Mouse (Mus musculus): Measurements from ENCODE around the gene Pik3cb. TPM values are rescaled to one million over a fixed set of nuclear protein-coding genes. Genes with fewer than 3 reads are reported as not detected.

The Pik3cb gene
- polyA plus RNA-seq, 1 experiment = 11.0 TPM

DNA sequence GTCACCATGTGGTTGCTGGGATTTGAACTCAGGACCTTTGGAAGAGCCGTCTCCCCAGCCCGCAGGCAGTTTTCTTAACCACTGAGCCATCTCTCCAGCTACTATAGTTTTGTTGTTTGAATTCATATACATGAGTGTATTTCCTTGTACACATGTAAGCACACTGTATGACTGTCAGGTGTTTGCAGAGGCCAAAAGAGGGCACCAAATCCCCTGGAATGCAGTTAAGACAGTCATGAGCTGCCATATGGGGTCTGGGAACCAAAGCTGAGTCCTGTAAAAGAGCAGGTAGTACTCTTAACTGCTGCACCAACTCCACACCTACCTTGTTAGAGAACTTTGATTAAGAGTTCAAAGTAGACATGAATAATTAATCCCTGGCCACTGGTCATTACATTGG, 59.8 kb downstream of the Pik3cb start:
- Histone ChIP-seq H3K4me3 (ENCODE audit: insufficient read depth, low read depth, low read length) (no peak overlapping the region), H3K27ac (replicated peaks; ENCODE audit: low read depth, low read length) (no peak overlapping the region), H3K4me1 (ENCODE audit: control insufficient read depth, insufficient read depth, insufficient read length, low read length) (no peaks in the 10 kb centered on the region)

DNA sequence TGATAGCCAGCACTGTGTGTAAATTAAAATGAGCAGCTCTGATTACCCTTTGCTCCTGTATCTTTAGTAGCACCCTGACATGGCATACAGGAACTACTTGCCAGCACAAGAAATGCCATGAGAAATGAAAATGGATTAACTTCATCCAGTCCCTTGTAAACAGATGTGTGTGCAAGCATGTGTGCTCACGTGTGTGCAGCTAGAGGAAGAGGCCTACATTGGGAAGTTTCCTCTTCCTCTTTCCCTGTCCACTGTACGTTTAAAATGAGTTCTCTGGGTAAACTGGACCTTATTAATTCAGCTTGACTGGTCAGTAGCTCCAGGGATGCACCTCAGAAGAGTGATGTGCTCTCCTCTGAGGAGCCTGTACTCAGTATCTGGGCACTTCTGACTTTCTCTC, 66.0 kb downstream of the Pik3cb start:
- Histone ChIP-seq H3K27ac (replicated peaks; ENCODE audit: low read depth, low read length) (no peak overlapping the region), H3K4me1 (ENCODE audit: control insufficient read depth, insufficient read depth, insufficient read length, low read length) (no peaks in the 10 kb centered on the region), H3K4me3 (ENCODE audit: insufficient read depth, low read depth, low read length) (no peak overlapping the region)

DNA sequence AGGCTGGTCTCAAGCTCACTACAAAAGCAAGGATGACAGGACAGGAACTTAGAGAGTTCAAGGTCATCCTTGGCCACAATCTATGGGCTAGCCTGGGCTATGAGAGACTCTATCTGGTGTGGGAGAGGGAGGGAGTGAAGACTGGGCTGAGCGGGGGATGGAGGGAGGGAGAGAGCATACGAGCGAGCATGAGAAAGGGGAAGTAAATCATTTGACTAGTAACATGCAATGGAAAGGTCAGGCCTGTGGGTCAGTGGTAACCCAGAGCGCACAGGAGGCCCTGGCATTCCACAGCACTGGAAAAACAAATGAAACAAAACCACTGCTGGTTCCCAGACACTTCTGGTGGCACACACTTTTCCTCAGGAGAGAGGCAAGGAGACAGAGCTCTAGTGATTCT, 67.9 kb downstream of the Pik3cb start:
- Histone ChIP-seq H3K4me3 (ENCODE audit: insufficient read depth, low read depth, low read length) (no peak overlapping the region), H3K4me1 (ENCODE audit: control insufficient read depth, insufficient read depth, insufficient read length, low read length) (no peaks in the 10 kb centered on the region), H3K27ac (replicated peaks; ENCODE audit: low read depth, low read length) (no peak overlapping the region)

DNA sequence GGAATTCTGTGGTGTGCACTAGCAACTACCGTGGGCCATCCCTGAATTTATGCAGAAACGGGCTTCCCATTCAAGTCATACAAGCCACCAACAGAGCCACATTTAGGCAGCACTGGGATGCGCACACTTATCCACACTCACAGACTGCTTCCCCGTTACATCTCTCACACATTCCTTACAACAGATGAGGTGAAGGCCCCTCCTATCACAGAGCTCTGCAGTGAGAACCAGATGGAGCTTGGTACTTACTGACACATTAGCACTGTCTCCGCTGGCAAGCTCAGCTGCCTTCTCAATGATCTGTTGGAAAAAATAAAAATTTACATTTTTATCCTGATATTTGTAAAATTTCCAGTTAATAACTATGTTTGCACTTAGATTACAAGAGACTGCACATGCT, 75.1 kb downstream of the Pik3cb start:
- Histone ChIP-seq H3K4me3 (ENCODE audit: insufficient read depth, low read depth, low read length) (no peak overlapping the region), H3K27ac (replicated peaks; ENCODE audit: low read depth, low read length) (no peak overlapping the region), H3K4me1 (ENCODE audit: control insufficient read depth, insufficient read depth, insufficient read length, low read length) (no peaks in the 10 kb centered on the region)

DNA sequence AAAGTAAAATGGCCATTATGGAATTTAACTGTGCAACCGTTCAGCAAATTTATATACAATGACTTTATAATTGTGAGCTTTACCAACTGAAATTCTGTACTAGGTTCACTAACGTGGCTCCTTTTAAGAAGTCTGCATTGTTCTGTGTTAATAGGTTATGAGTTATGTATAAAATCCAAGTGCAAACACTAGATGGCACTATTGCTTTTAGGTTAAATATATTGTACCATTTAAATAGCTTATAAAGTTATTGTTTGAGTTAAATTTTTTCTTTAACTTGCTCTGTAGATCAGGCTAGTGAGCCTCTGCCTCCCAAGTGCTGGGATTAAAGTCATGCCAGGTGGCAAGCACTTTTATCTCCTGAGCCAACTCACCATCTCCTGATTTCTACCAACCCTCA, 76.2 kb downstream of the Pik3cb start:
- no peak overlapping the region for H3K27ac ChIP-seq (replicated peaks; ENCODE audit: low read depth, low read length)
- no peak overlapping the region for H3K4me3 ChIP-seq (ENCODE audit: insufficient read depth, low read depth, low read length)
- no peaks in the 10 kb centered on the region for H3K4me1 ChIP-seq (ENCODE audit: control insufficient read depth, insufficient read depth, insufficient read length, low read length)

DNA sequence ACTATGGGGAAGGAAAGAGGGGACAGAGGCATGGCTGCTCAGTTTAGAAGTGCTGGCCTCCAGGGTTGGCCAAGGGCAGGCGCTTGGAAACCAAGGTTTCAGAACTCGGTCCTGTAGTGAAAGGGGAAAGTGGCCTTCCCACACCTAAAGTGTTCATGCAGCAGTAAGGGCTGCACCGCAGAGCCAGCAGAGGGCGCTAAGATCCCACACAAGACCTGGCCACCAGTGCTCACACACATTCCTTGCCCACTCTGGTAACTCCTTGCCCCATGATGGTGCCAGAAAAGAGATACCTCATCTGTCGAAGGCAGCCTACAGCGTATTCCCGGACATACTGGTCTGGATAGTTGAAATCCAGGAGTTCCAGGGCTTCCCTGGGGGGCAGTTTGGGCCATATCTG, 77.9 kb downstream of the Pik3cb start:
- Histone ChIP-seq H3K27ac (replicated peaks; ENCODE audit: low read depth, low read length) (no peak overlapping the region), H3K4me3 (ENCODE audit: insufficient read depth, low read depth, low read length) (no peak overlapping the region), H3K4me1 (ENCODE audit: control insufficient read depth, insufficient read depth, insufficient read length, low read length) (no peaks in the 10 kb centered on the region)

DNA sequence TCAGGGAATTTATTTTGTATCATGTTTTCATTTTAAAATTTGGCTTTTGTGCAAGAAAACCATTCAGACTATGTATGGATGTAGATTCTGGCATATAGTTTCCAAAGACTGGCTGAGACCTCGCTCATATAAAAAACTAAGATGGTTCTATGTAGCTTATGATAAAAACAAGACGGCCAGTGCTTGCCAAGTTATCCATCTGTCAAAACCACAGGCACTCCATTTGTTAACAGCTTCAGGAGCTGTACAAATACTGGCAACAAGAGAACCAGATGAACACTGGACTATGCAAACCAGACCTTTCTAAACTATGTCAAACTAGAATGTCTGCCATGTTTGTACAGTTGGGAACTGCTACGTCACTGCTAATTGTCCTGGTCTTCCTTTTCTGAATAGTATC, 82.7 kb downstream of the Pik3cb start:
- Histone ChIP-seq H3K4me1 (ENCODE audit: control insufficient read depth, insufficient read depth, insufficient read length, low read length) (no peaks in the 10 kb centered on the region), H3K27ac (replicated peaks; ENCODE audit: low read depth, low read length) (no peak overlapping the region)

DNA sequence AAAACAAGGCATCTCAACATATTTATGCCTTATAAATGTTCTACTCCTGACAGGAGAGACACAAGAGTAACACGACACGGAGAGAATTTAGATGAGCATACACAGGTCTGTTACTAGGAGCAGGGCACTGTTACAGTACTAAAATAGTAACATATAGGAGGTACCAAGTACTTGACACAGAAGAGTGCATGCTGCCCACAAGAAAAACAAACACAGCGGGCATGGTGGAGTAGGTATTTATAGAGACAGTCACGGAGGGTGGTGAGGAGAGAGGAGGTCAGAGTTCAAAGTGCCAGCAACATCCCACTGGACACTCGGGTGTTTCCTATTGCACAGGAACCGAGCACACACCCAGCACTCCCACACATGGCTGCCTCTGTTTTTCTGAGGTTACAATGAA, 90.7 kb downstream of the Pik3cb start:
- H3K4me3 ChIP-seq (ENCODE audit: insufficient read depth, low read depth, low read length) = no peak overlapping the region
- peaks cover 4% of the 10 kb centered on the region for H3K4me1 ChIP-seq (ENCODE audit: control insufficient read depth, insufficient read depth, insufficient read length, low read length)
- no peak overlapping the region for H3K27ac ChIP-seq (replicated peaks; ENCODE audit: low read depth, low read length)

More for the DNA sequence above, 82.7 kb downstream of the Pik3cb start:
- no peak overlapping the region for H3K4me3 ChIP-seq (ENCODE audit: insufficient read depth, low read depth, low read length)

DNA sequence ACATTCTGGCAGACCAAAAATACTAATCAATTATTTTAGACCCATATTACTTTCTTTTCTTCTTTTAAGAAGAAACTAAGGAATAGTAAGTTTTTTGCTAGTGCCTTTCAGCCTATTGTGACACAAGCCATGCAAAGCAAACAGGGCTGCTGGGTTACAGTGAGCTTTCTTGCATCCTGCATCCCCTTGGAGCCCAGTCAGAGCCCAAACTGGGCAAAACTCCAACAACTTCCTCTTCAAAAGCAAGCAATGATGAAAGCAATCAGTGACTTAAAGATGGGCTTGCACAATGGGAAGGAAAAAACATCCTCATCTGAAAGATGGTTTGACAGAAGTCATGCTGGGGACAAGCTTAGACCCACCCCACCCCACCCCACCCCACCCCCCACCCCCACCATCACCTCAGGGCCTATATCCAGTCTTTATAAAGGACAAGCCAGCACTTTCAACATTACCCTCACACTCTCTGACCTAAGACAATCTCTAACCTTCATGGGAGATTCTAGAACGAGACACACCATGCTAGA, 91.6 kb downstream of the Pik3cb start:
- Histone ChIP-seq H3K4me3 (ENCODE audit: insufficient read depth, low read depth, low read length) (no peak overlapping the region), H3K27ac (replicated peaks; ENCODE audit: low read depth, low read length) (no peak overlapping the region), H3K4me1 (ENCODE audit: control insufficient read depth, insufficient read depth, insufficient read length, low read length) (peaks cover 4% of the 10 kb centered on the region)

DNA sequence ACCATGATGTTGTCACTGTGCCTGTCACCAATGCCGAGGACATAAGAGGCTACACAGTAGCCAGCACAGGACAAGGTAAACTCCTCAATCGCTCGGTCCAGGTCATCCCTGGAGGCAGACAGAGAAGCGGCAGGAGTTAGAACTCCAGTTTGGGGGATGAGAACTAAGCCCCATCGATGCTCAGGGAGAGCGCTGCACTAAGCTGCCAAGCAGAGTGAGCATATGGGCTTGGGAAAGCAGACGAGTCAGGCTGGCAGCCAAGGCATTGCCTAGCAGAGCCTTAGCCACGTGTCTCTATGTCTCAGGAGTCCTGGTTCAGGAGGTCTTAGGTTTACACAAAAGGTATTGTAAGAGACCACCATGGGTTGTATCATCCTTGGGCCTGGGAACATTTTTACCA, 95.7 kb downstream of the Pik3cb start:
- H3K27ac ChIP-seq (replicated peaks; ENCODE audit: low read depth, low read length) = no peak overlapping the region
- no peak overlapping the region for H3K4me3 ChIP-seq (ENCODE audit: insufficient read depth, low read depth, low read length)
- no peaks in the 10 kb centered on the region for H3K4me1 ChIP-seq (ENCODE audit: control insufficient read depth, insufficient read depth, insufficient read length, low read length)

DNA sequence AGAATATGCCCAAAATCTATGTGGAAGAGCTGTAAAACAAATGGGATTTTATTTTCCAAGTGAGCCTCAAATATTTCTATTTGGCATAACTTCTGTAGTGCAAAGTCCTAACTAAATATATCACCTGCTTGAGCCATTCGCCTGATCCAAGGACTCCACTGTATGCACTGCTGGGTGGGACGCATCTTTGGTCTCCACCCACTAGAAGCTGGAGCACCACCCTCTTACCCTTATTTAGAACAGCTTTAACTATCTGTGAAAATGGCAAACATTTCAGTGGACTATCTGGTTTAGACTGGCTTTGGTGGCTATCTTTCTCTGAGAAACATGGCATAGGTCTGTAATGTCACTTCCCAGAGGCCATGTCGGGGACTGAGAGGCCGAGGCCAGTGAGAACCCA, 97.8 kb downstream of the Pik3cb start:
- Histone ChIP-seq H3K4me3 (ENCODE audit: insufficient read depth, low read depth, low read length) (no peak overlapping the region), H3K4me1 (ENCODE audit: control insufficient read depth, insufficient read depth, insufficient read length, low read length) (no peaks in the 10 kb centered on the region), H3K27ac (replicated peaks; ENCODE audit: low read depth, low read length) (no peak overlapping the region)

DNA sequence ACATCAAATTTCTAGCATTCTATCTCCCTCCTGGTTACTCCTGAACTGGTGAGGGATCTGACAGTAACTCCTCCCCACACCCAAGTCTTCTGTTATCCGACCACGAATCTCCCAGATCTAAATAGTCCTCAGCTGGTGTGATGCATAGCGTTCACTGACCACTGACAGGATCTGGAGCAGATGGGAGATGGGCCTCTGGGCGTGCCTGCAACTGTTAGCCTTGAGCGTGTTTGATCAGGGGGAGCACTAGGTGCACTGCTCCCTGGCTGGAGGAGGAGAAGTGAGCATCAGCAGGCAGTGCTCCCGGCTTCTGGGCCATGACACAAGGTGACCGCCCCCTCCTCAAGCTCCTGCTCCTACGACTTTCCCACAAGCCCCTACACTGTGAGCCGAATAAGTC, 98.4 kb downstream of the Pik3cb start:
- H3K4me1 ChIP-seq (ENCODE audit: control insufficient read depth, insufficient read depth, insufficient read length, low read length) = no peaks in the 10 kb centered on the region
- H3K27ac ChIP-seq (replicated peaks; ENCODE audit: low read depth, low read length) = no peak overlapping the region
- no peak overlapping the region for H3K4me3 ChIP-seq (ENCODE audit: insufficient read depth, low read depth, low read length)

DNA sequence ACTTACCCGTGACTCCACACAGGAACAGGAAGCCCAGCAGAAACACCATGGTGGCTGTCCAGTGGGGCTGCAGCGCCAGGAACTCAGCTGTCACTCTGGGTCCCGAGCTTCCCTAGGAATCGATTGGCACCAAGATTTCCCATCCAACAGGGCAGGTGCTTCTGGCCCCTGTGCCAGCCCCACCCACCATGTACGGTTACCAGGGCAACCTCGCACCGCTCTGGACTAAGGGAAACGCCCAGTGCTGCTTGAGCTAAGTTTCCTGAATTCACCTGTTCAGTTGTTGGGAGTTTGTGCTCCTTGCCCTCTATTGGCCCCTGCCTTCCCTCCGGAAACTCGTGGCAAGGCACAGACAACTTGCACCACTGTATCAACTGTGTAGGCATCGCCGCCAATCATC, 104.8 kb downstream of the Pik3cb start, which contains the start of gene Gm1123:
Gene Gm1123 (minus strand): TSS at position 141 of the 400 bp plus-strand sequence.
- Histone ChIP-seq H3K4me3 (ENCODE audit: insufficient read depth, low read depth, low read length) (no peak within 1 kb of the TSS), H3K4me1 (ENCODE audit: control insufficient read depth, insufficient read depth, insufficient read length, low read length) (no peaks in the 10 kb centered on the region), H3K27ac (replicated peaks; ENCODE audit: low read depth, low read length) (no peak within 1 kb of the TSS)

DNA sequence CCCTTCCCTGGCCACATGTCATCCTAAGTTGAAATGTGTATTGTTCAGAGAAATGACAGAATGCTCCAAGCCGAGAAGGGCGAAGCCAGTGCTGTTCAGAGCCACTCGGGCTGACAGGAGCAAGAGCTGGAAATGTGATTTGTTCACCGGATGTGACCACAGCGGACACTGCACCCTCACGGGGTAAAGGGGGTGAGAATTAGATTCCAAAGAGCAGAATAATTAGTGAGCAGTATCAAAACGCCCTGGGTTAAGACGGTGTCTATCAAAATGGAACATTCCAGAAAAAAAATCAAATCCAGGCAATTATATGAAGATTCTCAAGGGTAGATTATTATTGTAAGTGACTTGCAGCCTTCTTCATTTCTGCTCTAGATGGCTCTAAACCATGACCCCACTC, 106.3 kb downstream of the Pik3cb start:
- no peaks in the 10 kb centered on the region for H3K4me1 ChIP-seq (ENCODE audit: control insufficient read depth, insufficient read depth, insufficient read length, low read length)
- H3K27ac ChIP-seq (replicated peaks; ENCODE audit: low read depth, low read length) = no peak overlapping the region

DNA sequence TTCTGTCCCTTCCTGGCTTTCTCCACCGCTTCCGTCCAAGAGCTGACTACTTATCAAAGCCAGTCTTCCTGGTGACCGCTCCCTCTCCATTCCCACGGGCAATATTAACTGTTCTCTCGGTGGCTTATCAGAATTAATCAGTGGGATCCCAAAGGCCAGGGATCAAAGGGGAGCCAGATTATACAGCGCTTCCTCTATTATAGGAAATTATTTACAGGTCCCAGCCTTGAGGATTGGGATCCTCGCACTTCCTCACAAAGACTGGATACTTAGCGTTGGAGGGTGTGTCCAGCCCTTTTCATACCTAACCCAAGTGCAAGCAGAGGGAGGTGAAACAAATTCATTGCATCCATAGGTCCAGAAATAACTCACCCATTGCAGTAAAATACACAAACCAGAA, 108.4 kb downstream of the Pik3cb start:
- Histone ChIP-seq H3K4me1 (ENCODE audit: control insufficient read depth, insufficient read depth, insufficient read length, low read length) (no peaks in the 10 kb centered on the region), H3K27ac (replicated peaks; ENCODE audit: low read depth, low read length) (no peak overlapping the region), H3K4me3 (ENCODE audit: insufficient read depth, low read depth, low read length) (no peak overlapping the region)

More for the DNA sequence above, 106.3 kb downstream of the Pik3cb start:
- no peak overlapping the region for H3K4me3 ChIP-seq (ENCODE audit: insufficient read depth, low read depth, low read length)

DNA sequence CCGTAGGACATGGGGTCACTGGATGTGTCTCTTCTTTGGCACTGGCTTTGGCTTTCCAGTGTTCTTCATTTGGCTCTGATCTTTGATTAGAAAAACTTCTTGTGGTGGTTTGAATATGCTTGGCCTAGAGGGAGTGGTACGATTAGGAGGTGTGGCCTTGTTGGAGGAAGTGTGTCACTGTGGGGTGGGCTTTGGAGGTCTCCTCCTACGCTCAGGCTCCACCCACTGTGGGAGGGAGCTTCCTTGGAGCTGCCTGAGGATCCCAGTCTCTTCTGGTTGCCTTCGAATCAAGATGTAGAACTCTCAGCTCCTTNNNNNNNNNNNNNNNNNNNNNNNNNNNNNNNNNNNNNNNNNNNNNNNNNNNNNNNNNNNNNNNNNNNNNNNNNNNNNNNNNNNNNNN, 118.7 kb downstream of the Pik3cb start:
- no peak overlapping the region for H3K4me3 ChIP-seq (ENCODE audit: insufficient read depth, low read depth, low read length)
- no peak overlapping the region for H3K27ac ChIP-seq (replicated peaks; ENCODE audit: low read depth, low read length)
- no peaks in the 10 kb centered on the region for H3K4me1 ChIP-seq (ENCODE audit: control insufficient read depth, insufficient read depth, insufficient read length, low read length)

DNA sequence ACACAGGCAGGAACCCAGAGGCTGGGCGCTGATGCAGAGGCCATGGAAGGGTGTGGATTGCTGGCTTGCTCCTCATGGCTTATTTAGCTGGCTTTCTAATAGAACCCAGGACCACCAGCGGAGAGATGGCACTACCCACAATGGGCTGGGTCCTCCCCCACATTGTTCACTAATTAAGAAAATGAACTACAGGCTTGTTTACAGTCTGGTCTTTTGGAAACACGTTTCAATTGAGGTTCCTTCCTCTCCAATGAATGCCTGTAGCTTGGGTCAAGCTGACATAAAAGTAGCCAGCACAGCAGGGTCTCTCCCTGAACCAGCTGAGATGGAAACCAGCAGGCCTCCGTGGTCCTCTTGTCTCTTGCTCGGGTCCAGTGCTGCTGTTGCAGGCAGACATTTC, 119.3 kb downstream of the Pik3cb start:
- Histone ChIP-seq H3K27ac (replicated peaks; ENCODE audit: low read depth, low read length) (no peak overlapping the region), H3K4me1 (ENCODE audit: control insufficient read depth, insufficient read depth, insufficient read length, low read length) (no peaks in the 10 kb centered on the region), H3K4me3 (ENCODE audit: insufficient read depth, low read depth, low read length) (no peak overlapping the region)
